Mouse (Mus musculus) CH12.LX (cell line): ENCODE measurements around the gene Disp3.

Source experiments
- CHD1 ChIP-seq: IDR thresholded peaks from 2 replicates; pipeline ENCODE4 v1.6.1; 2012; ENCODE audit warnings: low read depth, low read length, improper control_type of control experiment, inconsistent platforms
- ELF1 ChIP-seq: IDR thresholded peaks from 2 replicates; pipeline ENCODE4 v1.6.1; 2014; ENCODE audit warnings: low read depth, mild to moderate bottlenecking, inconsistent platforms, low read length, improper control_type of control experiment
- MYC ChIP-seq: IDR thresholded peaks from 2 replicates; pipeline ENCODE4 v1.6.1; 2011; ENCODE audit warnings: low read depth, mild to moderate bottlenecking, improper control_type of control experiment, low read length
- RAD21 ChIP-seq: IDR thresholded peaks from 2 replicates; pipeline ENCODE4 v1.6.1; 2011; ENCODE audit warnings: low read depth, mild to moderate bottlenecking, low read length, improper control_type of control experiment, moderate library complexity
- ZC3H11A ChIP-seq: IDR thresholded peaks from 2 replicates; pipeline ENCODE4 v1.6.1; 2012; ENCODE audit warnings: low read depth, mild to moderate bottlenecking, inconsistent platforms, low read length, improper control_type of control experiment

DNA sequence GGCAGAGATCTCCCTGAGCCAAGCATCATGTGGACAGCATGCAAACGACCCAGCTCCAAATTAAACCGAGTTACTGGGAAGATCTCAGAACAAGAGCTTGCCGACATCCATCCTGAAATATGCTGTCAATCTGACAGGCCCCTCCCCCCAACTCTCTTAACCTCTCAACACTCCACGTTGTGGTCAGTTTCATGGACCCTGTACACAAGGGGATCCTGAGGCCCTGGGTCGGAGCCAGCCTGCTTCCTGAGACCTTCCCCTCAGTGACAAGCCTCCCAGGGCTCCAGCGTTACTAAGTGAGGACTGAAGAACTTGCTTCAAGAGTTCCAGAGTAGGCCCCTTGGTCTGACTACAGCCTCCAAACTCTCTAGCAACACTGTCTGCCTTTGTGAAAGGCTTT is 48.8 kb downstream of the Disp3 start:
- TF ChIP-seq RAD21 (no peak), ZC3H11A (no peak), MYC (no peak), CHD1 (no peak), ELF1 (no peak)
